Mouse (Mus musculus) limb, embryonic 12.5 days (tissue): ENCODE data around the gene Nsun4. TPM values are rescaled to one million over a fixed set of nuclear protein-coding genes. Genes with fewer than 3 reads are reported as not detected.

Source experiments
- ATAC-seq: fragments of 200-750 bp; cut with Nextera tagmentation; 2 replicates; pipeline ENCODE4 v1.8.0; 2017; ENCODE audit warnings: low read depth, moderate TSS enrichment; ENCODE audit not compliant: insufficient number of reproducible peaks, insufficient read depth, low FRiP score, low TSS enrichment
- H3K27ac ChIP-seq: fragments of 300-500 bp; sonication (generic); 2 replicates; pipeline ENCODE4 v1.5.1; 2016; ENCODE audit warnings: mild to moderate bottlenecking, moderate library complexity
- H3K27me3 ChIP-seq: fragments of 300-500 bp; sonication (generic); 2 replicates; pipeline ENCODE4 v1.6.1; 2016; ENCODE audit warnings: mild to moderate bottlenecking, moderate library complexity
- H3K36me3 ChIP-seq: fragments of 300-500 bp; sonication (generic); 2 replicates; pipeline ENCODE4 v1.6.1; 2016; ENCODE audit warnings: mild to moderate bottlenecking, moderate library complexity
- H3K4me1 ChIP-seq: fragments of 300-500 bp; sonication (generic); replicated peaks from 2 replicates; pipeline ENCODE4 v1.6.1; 2016
- H3K4me2 ChIP-seq: fragments of 300-500 bp; sonication (generic); 2 replicates; pipeline ENCODE4 v1.6.1; 2016; ENCODE audit warnings: mild to moderate bottlenecking, moderate library complexity
- H3K4me3 ChIP-seq: fragments of 300-500 bp; sonication (generic); replicated peaks from 2 replicates; pipeline ENCODE4 v1.5.1; 2016; ENCODE audit warnings: mild to moderate bottlenecking
- H3K9ac ChIP-seq: fragments of 300-500 bp; sonication (generic); replicated peaks from 2 replicates; pipeline ENCODE4 v1.6.1; 2016; ENCODE audit warnings: mild to moderate bottlenecking, moderate library complexity
- H3K9me3 ChIP-seq: fragments of 300-500 bp; sonication (generic); 2 replicates; pipeline ENCODE4 v1.6.1; 2016; ENCODE audit warnings: mild to moderate bottlenecking, moderate library complexity
- whole genome bisulfite sequencing: fragments of 180-500 bp; shearing (Covaris S2); methylation state at CpG from one replicate; pipeline ENCODE4 v1.1.7; 2016; 5-methylcytosine and 5-hydroxymethylcytosine counted together
- polyA plus RNA-seq: library from polyadenylated mRNA; unstranded; fragments of >200 nt; fragmentation: Nextera tagmentation; extraction: Ambion mirVana; gene quantifications from 2 replicates; pipeline ENCODE4 v1.2.1, GENCODE M21; 2016

The Nsun4 gene
- polyA plus RNA-seq, 1 experiment from 2014 or later: 18.4 TPM

GRCm38 (mm10) chr4:116010186-116010585 is 43.5 kb downstream of the Nsun4 start:
- H3K4me1 ChIP-seq: no peaks in the 10 kb centered on the region
- no peak overlapping the region for H3K9ac ChIP-seq
- no peaks in the 10 kb centered on the region for H3K9me3 ChIP-seq
- H3K4me2 ChIP-seq: no peak overlapping the region
- no peaks in the 10 kb centered on the region for H3K36me3 ChIP-seq
- H3K4me3 ChIP-seq: no peak overlapping the region
- peaks cover 55% of the 10 kb centered on the region for H3K27me3 ChIP-seq
- 74% methylated on average over 8 of the region's 8 CpGs for whole genome bisulfite sequencing
- no peak for ATAC-seq
- no peak overlapping the region for H3K27ac ChIP-seq

GRCm38 (mm10) chr4:116001206-116001605 is 52.5 kb downstream of the Nsun4 start:
- no peak overlapping the region for H3K9ac ChIP-seq
- H3K36me3 ChIP-seq: no peaks in the 10 kb centered on the region
- no peak overlapping the region for H3K4me3 ChIP-seq
- H3K4me1 ChIP-seq: no peaks in the 10 kb centered on the region
- no peak overlapping the region for H3K27ac ChIP-seq
- no peak for ATAC-seq
- no peaks in the 10 kb centered on the region for H3K9me3 ChIP-seq
- H3K27me3 ChIP-seq: peaks cover 31% of the 10 kb centered on the region
- WGBS: 79% methylated on average over 4 of the region's 4 CpGs
- no peak overlapping the region for H3K4me2 ChIP-seq

- no peak overlapping the region for H3K4me3 ChIP-seq
- H3K27ac ChIP-seq: no peak overlapping the region
- H3K36me3 ChIP-seq: no peaks in the 10 kb centered on the region
- no peak for ATAC-seq
- 53% methylated on average over 6 of the region's 6 CpGs for WGBS
- H3K4me1 ChIP-seq: no peaks in the 10 kb centered on the region
- H3K4me2 ChIP-seq: no peak overlapping the region
- no peak overlapping the region for H3K9ac ChIP-seq
- no peaks in the 10 kb centered on the region for H3K9me3 ChIP-seq
- peaks cover 28% of the 10 kb centered on the region for H3K27me3 ChIP-seq
Measured at GRCm38 (mm10) chr4:116000671-116001070, 53.0 kb downstream of the Nsun4 start.

GRCm38 (mm10) chr4:115996729-115997128 is 56.9 kb downstream of the Nsun4 start:
- Histone ChIP-seq H3K9ac (no peak overlapping the region), H3K4me2 (no peak overlapping the region), H3K27me3 (peaks cover 13% of the 10 kb centered on the region; the same call in 1 of the 2 replicates), H3K4me1 (no peaks in the 10 kb centered on the region), H3K36me3 (no peaks in the 10 kb centered on the region), H3K4me3 (no peak overlapping the region), H3K27ac (no peak overlapping the region), H3K9me3 (0 out of 2 replicates have a peak, but pooled peaks cover 3% of the 10 kb centered on the region)
- 75% methylated on average over 4 of the region's 4 CpGs for WGBS
- no peak for ATAC-seq

GRCm38 (mm10) chr4:115995376-115995730 is 58.3 kb downstream of the Nsun4 start:
- no peak for ATAC-seq

GRCm38 (mm10) chr4:115994662-115995375 is 58.9 kb downstream of the Nsun4 start:
- H3K27me3 ChIP-seq: peaks cover 17% of the 10 kb centered on the region; the same call in 1 of the 2 replicates
- no peak overlapping the region for H3K9ac ChIP-seq
- no peak for ATAC-seq
- no peak overlapping the region for H3K4me2 ChIP-seq
- no peak overlapping the region for H3K27ac ChIP-seq
- 0 out of 2 replicates have a peak, but pooled peaks cover 3% of the 10 kb centered on the region for H3K9me3 ChIP-seq
- 88% methylated on average over 16 of the region's 16 CpGs for WGBS
- no peaks in the 10 kb centered on the region for H3K4me1 ChIP-seq
- no peaks in the 10 kb centered on the region for H3K36me3 ChIP-seq
- H3K4me3 ChIP-seq: no peak overlapping the region

More at GRCm38 (mm10) chr4:115995376-115995730, 58.3 kb downstream of the Nsun4 start:
- 0 out of 2 replicates have a peak, but pooled peaks cover 3% of the 10 kb centered on the region for H3K9me3 ChIP-seq
- H3K4me1 ChIP-seq: no peaks in the 10 kb centered on the region
- no peak overlapping the region for H3K4me2 ChIP-seq
- H3K9ac ChIP-seq: no peak overlapping the region
- WGBS: 79% methylated on average over 2 of the region's 2 CpGs
- H3K27ac ChIP-seq: no peak overlapping the region
- peaks cover 17% of the 10 kb centered on the region; the same call in 1 of the 2 replicates for H3K27me3 ChIP-seq
- H3K4me3 ChIP-seq: no peak overlapping the region
- no peaks in the 10 kb centered on the region for H3K36me3 ChIP-seq

- H3K4me2 ChIP-seq: no peak overlapping the region
- ATAC-seq: no peak
- H3K27me3 ChIP-seq: peaks cover 33% of the 10 kb centered on the region
- H3K9me3 ChIP-seq: 0 out of 2 replicates have a peak, but pooled peaks cover 3% of the 10 kb centered on the region
- H3K36me3 ChIP-seq: no peaks in the 10 kb centered on the region
- H3K9ac ChIP-seq: no peak overlapping the region
- 78% methylated on average over 7 of the region's 7 CpGs for WGBS
- no peak overlapping the region for H3K27ac ChIP-seq
- H3K4me1 ChIP-seq: peaks cover 2% of the 10 kb centered on the region; the same call in 1 of the 2 replicates
- H3K4me3 ChIP-seq: no peak overlapping the region
Measured at GRCm38 (mm10) chr4:115989382-115989781, 64.3 kb downstream of the Nsun4 start.

GRCm38 (mm10) chr4:115987858-115988530 is 65.7 kb downstream of the Nsun4 start:
- WGBS: 81% methylated on average over 5 of the region's 5 CpGs
- Histone ChIP-seq H3K4me2 (no peak overlapping the region), H3K9ac (no peak overlapping the region), H3K27ac (no peak overlapping the region), H3K27me3 (peaks cover 44% of the 10 kb centered on the region), H3K4me1 (peaks cover 4% of the 10 kb centered on the region; the same call in 1 of the 2 replicates), H3K36me3 (no peaks in the 10 kb centered on the region), H3K4me3 (no peak overlapping the region), H3K9me3 (0 out of 2 replicates have a peak, but pooled peaks cover 3% of the 10 kb centered on the region)
- ATAC-seq: no peak

GRCm38 (mm10) chr4:115987436-115987835 is 66.2 kb downstream of the Nsun4 start:
- ATAC-seq: no peak
- WGBS: 79% methylated on average over 1 of the region's 1 CpGs
- no peak overlapping the region for H3K9ac ChIP-seq
- no peaks in the 10 kb centered on the region for H3K36me3 ChIP-seq
- peaks cover 4% of the 10 kb centered on the region; the same call in 1 of the 2 replicates for H3K4me1 ChIP-seq
- H3K4me2 ChIP-seq: no peak overlapping the region
- H3K27me3 ChIP-seq: peaks cover 48% of the 10 kb centered on the region
- no peak overlapping the region for H3K27ac ChIP-seq
- 0 out of 2 replicates have a peak, but pooled peaks cover 3% of the 10 kb centered on the region for H3K9me3 ChIP-seq
- no peak overlapping the region for H3K4me3 ChIP-seq

- no peak overlapping the region for H3K27ac ChIP-seq
- ATAC-seq: no peak
- 35% methylated on average over 8 of the region's 8 CpGs for WGBS
- peaks cover 7% of the 10 kb centered on the region; the same call in 1 of the 2 replicates for H3K4me1 ChIP-seq
- no peaks in the 10 kb centered on the region for H3K9me3 ChIP-seq
- H3K36me3 ChIP-seq: no peaks in the 10 kb centered on the region
- H3K27me3 ChIP-seq: peaks cover 64% of the 10 kb centered on the region
- H3K9ac ChIP-seq: no peak overlapping the region
- no peak overlapping the region for H3K4me2 ChIP-seq
- H3K4me3 ChIP-seq: no peak overlapping the region
Measured at GRCm38 (mm10) chr4:115984967-115985366, 68.7 kb downstream of the Nsun4 start.

- Histone ChIP-seq H3K4me2 (no peak overlapping the region), H3K9ac (0 out of 2 replicates have a peak overlapping the region, but pooled peaks have one; percentile 4), H3K27me3 (peaks cover 73% of the 10 kb centered on the region), H3K36me3 (no peaks in the 10 kb centered on the region), H3K4me3 (no peak overlapping the region), H3K27ac (no peak overlapping the region), H3K4me1 (peaks cover 15% of the 10 kb centered on the region), H3K9me3 (no peaks in the 10 kb centered on the region)
- no peak for ATAC-seq
- 3% methylated on average over 13 of the region's 13 CpGs for WGBS
Measured at GRCm38 (mm10) chr4:115984111-115984510, 69.6 kb downstream of the Nsun4 start.
